Mouse (Mus musculus): ENCODE data around the gene Arhgap42. TPM values are rescaled to one million over a fixed set of nuclear protein-coding genes. Genes with fewer than 3 reads are reported as not detected.

Gene Arhgap42
- polyA plus RNA-seq, 1 experiment from 2014 or later = 35.3 TPM

GRCm38 (mm10) chr9:9015108-9015507 lies 223.8 kb downstream of the Arhgap42 start:
- Histone ChIP-seq H3K4me2 (replicated peaks; ENCODE audit: low read depth, low read length) (no peak overlapping the region), H3K4me3 (ENCODE audit: low read length) (no peak overlapping the region), H3K9me3 (ENCODE audit: low read length) (no peaks in the 10 kb centered on the region), H3K9ac (replicated peaks; ENCODE audit: low read length) (no peak overlapping the region), H3K27me3 (ENCODE audit: insufficient read depth, low read length) (no peaks in the 10 kb centered on the region), H3K36me3 (ENCODE audit: insufficient read depth, low read length) (peaks cover 23% of the 10 kb centered on the region), H3K4me1 (ENCODE audit: insufficient read depth, low read length) (no peaks in the 10 kb centered on the region), H3K27ac (ENCODE audit: low read length) (no peak overlapping the region)
- ATAC-seq (ENCODE audit: low FRiP score, low TSS enrichment) = no peak
- 92% methylated on average over 2 of the region's 2 CpGs for WGBS

- ATAC-seq (ENCODE audit: low FRiP score, low TSS enrichment) = no peak
- H3K27me3 ChIP-seq (ENCODE audit: insufficient read depth, low read length) = no peaks in the 10 kb centered on the region
- H3K4me1 ChIP-seq (ENCODE audit: insufficient read depth, low read length) = no peaks in the 10 kb centered on the region
- no peak overlapping the region for H3K4me3 ChIP-seq (ENCODE audit: low read length)
- H3K27ac ChIP-seq (ENCODE audit: low read length) = no peak overlapping the region
- H3K36me3 ChIP-seq (ENCODE audit: insufficient read depth, low read length) = peaks cover 27% of the 10 kb centered on the region
- no peak overlapping the region for H3K4me2 ChIP-seq (replicated peaks; ENCODE audit: low read depth, low read length)
- H3K9me3 ChIP-seq (ENCODE audit: low read length) = no peaks in the 10 kb centered on the region
- no peak overlapping the region for H3K9ac ChIP-seq (replicated peaks; ENCODE audit: low read length)
These were observed 237.7 kb downstream of the Arhgap42 start for GRCm38 (mm10) chr9:9001170-9001569.

GRCm38 (mm10) chr9:8996494-8996893 lies 242.4 kb downstream of the Arhgap42 start:
- Histone ChIP-seq H3K9me3 (ENCODE audit: low read length) (no peaks in the 10 kb centered on the region), H3K27ac (ENCODE audit: low read length) (no peak overlapping the region), H3K27me3 (ENCODE audit: insufficient read depth, low read length) (no peaks in the 10 kb centered on the region), H3K4me1 (ENCODE audit: insufficient read depth, low read length) (no peaks in the 10 kb centered on the region), H3K4me2 (replicated peaks; ENCODE audit: low read depth, low read length) (no peak overlapping the region), H3K9ac (replicated peaks; ENCODE audit: low read length) (no peak overlapping the region), H3K36me3 (ENCODE audit: insufficient read depth, low read length) (peaks cover 11% of the 10 kb centered on the region; the same call in 1 of the 2 replicates), H3K4me3 (ENCODE audit: low read length) (no peak overlapping the region)
- WGBS = 73% methylated on average over 2 of the region's 2 CpGs
- no peak for ATAC-seq (ENCODE audit: low FRiP score, low TSS enrichment)

GRCm38 (mm10) chr9:8982315-8982714 lies 256.6 kb downstream of the Arhgap42 start:
- Histone ChIP-seq H3K4me1 (ENCODE audit: insufficient read depth, low read length) (no peaks in the 10 kb centered on the region), H3K9ac (replicated peaks; ENCODE audit: low read length) (no peak overlapping the region), H3K27me3 (ENCODE audit: insufficient read depth, low read length) (no peaks in the 10 kb centered on the region), H3K4me2 (replicated peaks; ENCODE audit: low read depth, low read length) (no peak overlapping the region), H3K27ac (ENCODE audit: low read length) (no peak overlapping the region), H3K9me3 (ENCODE audit: low read length) (no peaks in the 10 kb centered on the region), H3K4me3 (ENCODE audit: low read length) (no peak overlapping the region), H3K36me3 (ENCODE audit: insufficient read depth, low read length) (no peaks in the 10 kb centered on the region)
- 83% methylated on average over 3 of the region's 3 CpGs for WGBS
- no peak for ATAC-seq (ENCODE audit: low FRiP score, low TSS enrichment)

- no peak overlapping the region for H3K9ac ChIP-seq (replicated peaks; ENCODE audit: low read length)
- no peak overlapping the region for H3K27ac ChIP-seq (ENCODE audit: low read length)
- H3K9me3 ChIP-seq (ENCODE audit: low read length) = no peaks in the 10 kb centered on the region
- no peak overlapping the region for H3K4me3 ChIP-seq (ENCODE audit: low read length)
- no peaks in the 10 kb centered on the region for H3K27me3 ChIP-seq (ENCODE audit: insufficient read depth, low read length)
- 27% methylated on average over 2 of the region's 2 CpGs for WGBS
- no peak overlapping the region for H3K4me2 ChIP-seq (replicated peaks; ENCODE audit: low read depth, low read length)
- no peaks in the 10 kb centered on the region for H3K4me1 ChIP-seq (ENCODE audit: insufficient read depth, low read length)
- no peak for ATAC-seq (ENCODE audit: low FRiP score, low TSS enrichment)
- H3K36me3 ChIP-seq (ENCODE audit: insufficient read depth, low read length) = no peaks in the 10 kb centered on the region
These were observed 261.1 kb downstream of the Arhgap42 start for GRCm38 (mm10) chr9:8977775-8978174.

- Histone ChIP-seq H3K36me3 (ENCODE audit: insufficient read depth, low read length) (no peaks in the 10 kb centered on the region), H3K9ac (replicated peaks; ENCODE audit: low read length) (no peak within 1 kb of the TSS), H3K4me3 (ENCODE audit: low read length) (no peak within 1 kb of the TSS), H3K27me3 (ENCODE audit: insufficient read depth, low read length) (no peaks in the 10 kb centered on the region), H3K4me2 (replicated peaks; ENCODE audit: low read depth, low read length) (no peak within 1 kb of the TSS), H3K9me3 (ENCODE audit: low read length) (no peaks in the 10 kb centered on the region), H3K27ac (ENCODE audit: low read length) (no peak within 1 kb of the TSS), H3K4me1 (ENCODE audit: insufficient read depth, low read length) (no peaks in the 10 kb centered on the region)
- ATAC-seq (ENCODE audit: low FRiP score, low TSS enrichment) = no peak
- WGBS = 61% methylated on average over 2 of the region's 2 CpGs
These were observed 267.4 kb downstream of the Arhgap42 start, which contains the start of gene Gm16485 for GRCm38 (mm10) chr9:8971491-8971890. Gm16485 (plus strand) TSS chr9:8971791.

GRCm38 (mm10) chr9:8970240-8970639 lies 268.7 kb downstream of the Arhgap42 start:
- ATAC-seq (ENCODE audit: low FRiP score, low TSS enrichment) = no peak

GRCm38 (mm10) chr9:8964512-8965133 lies 274.3 kb downstream of the Arhgap42 start:
- H3K4me1 ChIP-seq (ENCODE audit: insufficient read depth, low read length) = no peaks in the 10 kb centered on the region
- no peak overlapping the region for H3K4me3 ChIP-seq (ENCODE audit: low read length)
- H3K36me3 ChIP-seq (ENCODE audit: insufficient read depth, low read length) = no peaks in the 10 kb centered on the region
- H3K9ac ChIP-seq (replicated peaks; ENCODE audit: low read length) = no peak overlapping the region
- H3K27ac ChIP-seq (ENCODE audit: low read length) = no peak overlapping the region
- ATAC-seq (ENCODE audit: low FRiP score, low TSS enrichment) = peak; percentile 42; the same call in 1 of the 2 replicates
- no peaks in the 10 kb centered on the region for H3K27me3 ChIP-seq (ENCODE audit: insufficient read depth, low read length)
- 70% methylated on average over 8 of the region's 8 CpGs for WGBS
- no peak overlapping the region for H3K4me2 ChIP-seq (replicated peaks; ENCODE audit: low read depth, low read length)
- no peaks in the 10 kb centered on the region for H3K9me3 ChIP-seq (ENCODE audit: low read length)

More at GRCm38 (mm10) chr9:8970240-8970639, 268.7 kb downstream of the Arhgap42 start:
- Histone ChIP-seq H3K4me1 (ENCODE audit: insufficient read depth, low read length) (no peaks in the 10 kb centered on the region), H3K27ac (ENCODE audit: low read length) (no peak overlapping the region), H3K4me2 (replicated peaks; ENCODE audit: low read depth, low read length) (no peak overlapping the region), H3K36me3 (ENCODE audit: insufficient read depth, low read length) (no peaks in the 10 kb centered on the region), H3K9me3 (ENCODE audit: low read length) (no peaks in the 10 kb centered on the region), H3K4me3 (ENCODE audit: low read length) (no peak overlapping the region), H3K9ac (replicated peaks; ENCODE audit: low read length) (no peak overlapping the region), H3K27me3 (ENCODE audit: insufficient read depth, low read length) (no peaks in the 10 kb centered on the region)
- WGBS = 35% methylated on average over 7 of the region's 7 CpGs

- no peak overlapping the region for H3K9ac ChIP-seq (replicated peaks; ENCODE audit: low read length)
- H3K27ac ChIP-seq (ENCODE audit: low read length) = no peak overlapping the region
- no peaks in the 10 kb centered on the region for H3K9me3 ChIP-seq (ENCODE audit: low read length)
- no peak for ATAC-seq (ENCODE audit: low FRiP score, low TSS enrichment)
- no peaks in the 10 kb centered on the region for H3K4me1 ChIP-seq (ENCODE audit: insufficient read depth, low read length)
- H3K27me3 ChIP-seq (ENCODE audit: insufficient read depth, low read length) = no peaks in the 10 kb centered on the region
- no peak overlapping the region for H3K4me2 ChIP-seq (replicated peaks; ENCODE audit: low read depth, low read length)
- no peak overlapping the region for H3K4me3 ChIP-seq (ENCODE audit: low read length)
- no peaks in the 10 kb centered on the region for H3K36me3 ChIP-seq (ENCODE audit: insufficient read depth, low read length)
These were observed 285.6 kb downstream of the Arhgap42 start for GRCm38 (mm10) chr9:8953306-8953705.

Measured in kidney, embryonic 16.5 days (tissue).